Mouse (Mus musculus): Measurements from ENCODE around the gene E430018J23Rik. TPM values are rescaled to one million over a fixed set of nuclear protein-coding genes. Genes with fewer than 3 reads are reported as not detected.

Gene E430018J23Rik
- 0.42 TPM for polyA plus RNA-seq (2014; fragmentation: Illumina TruSeq; extraction: RNeasy Lipid Tissue Mini Kit (QIAGEN cat#74804); ENCODE audit: low read depth, low replicate concordance)

DNA sequence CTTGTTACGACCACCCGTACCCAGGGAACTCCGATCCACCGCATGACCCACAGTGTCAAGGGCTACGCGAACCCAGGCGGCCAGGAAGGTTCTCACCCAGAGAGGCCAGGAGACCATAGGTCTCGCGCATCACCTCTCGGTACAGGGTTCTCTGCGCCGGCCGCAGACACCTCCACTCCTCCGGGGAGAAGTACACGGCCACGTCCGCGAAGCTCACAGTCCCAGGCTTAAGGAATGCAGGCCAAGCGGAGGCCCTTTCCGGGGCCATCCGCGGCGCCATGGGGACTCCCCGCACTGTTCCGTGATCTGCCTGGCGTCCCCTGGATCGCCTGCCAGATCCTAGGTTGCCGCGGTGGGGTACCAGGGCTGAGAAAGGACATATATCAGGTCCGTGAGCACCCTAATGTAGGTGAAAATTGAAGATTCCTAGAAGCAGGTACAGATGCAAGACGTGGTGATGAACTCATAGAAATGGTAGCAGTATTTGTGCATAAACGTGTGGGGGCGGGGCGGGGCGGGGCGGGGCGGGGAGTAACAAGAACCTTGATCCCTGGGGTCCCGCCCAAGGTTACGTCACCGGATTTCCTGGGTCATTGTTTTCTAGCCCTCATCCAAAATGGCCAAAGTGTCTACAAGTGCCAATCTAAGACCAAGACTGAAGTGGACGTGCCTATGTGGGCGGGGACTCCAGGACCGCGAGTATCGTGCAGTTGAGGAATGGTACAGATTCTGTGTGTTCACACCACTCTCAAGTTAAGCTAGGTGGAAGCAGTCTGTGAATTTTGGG, at the start of gene E430018J23Rik:
TSS of gene E430018J23Rik (minus strand) at position 473 of the 787 bp plus-strand sequence.

DNA sequence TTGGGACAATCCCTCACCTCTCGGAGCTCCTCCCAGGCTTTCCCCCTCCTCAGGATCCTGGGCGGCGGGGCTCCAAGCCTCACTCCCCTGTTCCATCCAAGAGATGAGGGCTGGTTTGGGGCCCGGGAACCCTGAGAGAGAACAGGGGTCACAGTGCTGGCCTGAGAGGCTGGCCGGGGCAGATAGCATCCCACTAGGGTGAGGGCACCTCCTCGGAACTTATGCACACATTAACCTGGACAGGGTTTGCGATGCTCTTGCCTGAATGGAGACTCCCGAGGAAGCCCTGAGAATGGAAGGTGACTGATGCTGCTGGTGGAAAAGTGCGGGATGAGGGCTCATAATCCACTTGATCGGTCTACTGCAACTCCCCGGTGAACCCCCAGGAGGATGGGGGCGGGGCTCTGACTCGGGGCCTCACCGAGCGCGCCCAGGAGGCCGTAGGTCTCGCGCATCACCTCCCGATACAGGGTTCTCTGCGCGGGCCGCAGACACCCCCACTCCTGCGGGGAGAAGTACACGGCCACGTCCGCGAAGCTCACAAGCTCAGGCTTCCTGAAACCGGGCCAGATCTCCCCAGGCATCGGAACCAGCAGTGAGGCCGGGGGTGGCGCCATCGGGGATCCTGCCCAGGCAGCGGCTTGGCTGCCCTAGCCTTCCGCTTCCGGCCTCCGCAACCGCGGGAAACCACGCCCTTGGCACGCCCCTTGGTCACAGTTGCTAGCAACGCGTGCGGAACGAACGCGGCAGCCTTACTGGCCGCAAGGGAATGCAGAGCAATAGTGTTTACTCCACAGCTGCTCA, 28.2 kb upstream of the E430018J23Rik start, which contains the start of gene Zfp688:
TSS of gene Zfp688 (minus strand) at position 681 of the 804 bp plus-strand sequence.

DNA sequence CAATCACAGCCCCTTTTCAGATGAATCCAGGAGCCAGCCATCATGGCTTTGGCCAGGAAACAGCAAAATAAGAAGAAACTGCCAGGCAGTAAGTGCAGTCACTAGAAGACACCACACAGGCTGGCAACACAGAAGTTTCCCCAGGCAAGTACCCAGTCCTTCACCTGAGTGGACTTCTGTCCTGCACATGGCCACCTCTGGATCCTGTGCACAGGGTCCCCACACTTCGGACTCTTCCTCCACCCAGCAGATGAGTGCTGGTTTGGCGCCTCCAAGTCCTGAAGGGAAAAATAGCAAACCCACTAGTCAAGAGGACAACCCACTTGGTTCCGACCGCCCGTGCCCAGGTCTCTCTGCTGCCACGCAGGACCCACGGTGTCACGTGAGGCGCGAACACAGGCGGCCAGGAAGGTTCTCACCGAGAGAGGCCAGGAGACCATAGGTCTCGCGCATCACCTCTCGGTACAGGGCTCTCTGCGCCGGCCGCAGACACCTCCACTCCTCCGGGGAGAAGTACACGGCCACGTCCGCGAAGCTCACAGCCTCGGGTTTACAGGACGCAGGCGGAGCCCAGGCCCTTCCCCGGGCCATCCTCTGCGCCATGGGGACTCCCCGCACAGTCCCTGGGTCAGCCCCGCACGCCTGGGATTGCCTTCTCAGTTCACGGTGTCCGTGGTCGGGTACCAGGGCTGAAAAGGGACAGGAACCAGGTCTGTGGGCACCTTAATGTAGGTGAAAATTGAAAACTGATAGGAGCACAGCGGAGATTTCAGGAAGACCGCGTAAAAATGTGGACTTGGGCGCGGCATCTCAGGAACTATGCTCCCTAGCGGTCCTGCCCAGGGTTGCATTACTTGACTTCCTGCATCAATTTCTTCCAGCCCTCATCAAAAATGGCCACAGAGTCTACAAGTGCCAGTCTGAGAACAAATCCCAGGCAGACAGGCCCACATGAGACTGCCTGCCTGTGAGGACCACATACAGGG, 12.9 kb upstream of the E430018J23Rik start, which contains the start of gene Zfp764:
TSS of gene Zfp764 (minus strand) at position 821 of the 986 bp plus-strand sequence.

DNA sequence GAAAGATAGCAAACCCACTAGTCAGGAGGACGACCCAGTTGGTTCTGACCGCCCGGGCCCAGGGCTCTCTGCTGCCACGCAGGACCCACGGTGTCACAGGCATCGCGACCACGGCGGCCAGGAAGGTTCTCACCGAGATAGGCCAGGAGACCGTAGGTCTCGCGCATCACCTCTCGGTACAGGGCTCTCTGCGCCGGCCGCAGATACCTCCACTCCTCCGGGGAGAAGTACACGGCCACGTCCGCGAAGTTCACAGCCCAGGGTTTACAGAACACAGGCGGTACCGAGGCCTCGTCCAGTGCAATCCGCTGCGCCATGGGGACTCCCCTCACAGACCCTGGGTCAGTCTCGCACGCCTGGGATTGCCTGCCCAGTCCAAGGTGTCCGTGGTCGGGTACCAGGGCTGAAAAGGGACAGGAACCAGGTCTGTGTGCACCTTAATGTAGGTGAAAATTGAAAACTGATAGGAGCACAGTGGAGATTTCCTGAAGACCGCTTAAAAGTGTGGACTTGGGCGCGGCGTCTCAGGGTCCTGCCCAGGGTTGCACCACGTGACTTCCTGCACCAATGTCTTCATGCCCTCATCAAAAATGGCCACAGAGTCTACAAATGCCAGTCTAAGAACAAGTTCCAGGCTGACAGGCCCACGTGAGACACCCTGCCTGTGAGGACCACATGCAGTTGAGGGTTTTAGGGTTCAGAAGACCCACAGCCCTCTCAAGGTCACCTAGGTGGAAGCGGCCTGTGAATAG, 6.6 kb downstream of the E430018J23Rik start, which contains the start of gene 9130019O22Rik:
TSS of gene 9130019O22Rik (minus strand) at position 526 of the 752 bp plus-strand sequence.

DNA sequence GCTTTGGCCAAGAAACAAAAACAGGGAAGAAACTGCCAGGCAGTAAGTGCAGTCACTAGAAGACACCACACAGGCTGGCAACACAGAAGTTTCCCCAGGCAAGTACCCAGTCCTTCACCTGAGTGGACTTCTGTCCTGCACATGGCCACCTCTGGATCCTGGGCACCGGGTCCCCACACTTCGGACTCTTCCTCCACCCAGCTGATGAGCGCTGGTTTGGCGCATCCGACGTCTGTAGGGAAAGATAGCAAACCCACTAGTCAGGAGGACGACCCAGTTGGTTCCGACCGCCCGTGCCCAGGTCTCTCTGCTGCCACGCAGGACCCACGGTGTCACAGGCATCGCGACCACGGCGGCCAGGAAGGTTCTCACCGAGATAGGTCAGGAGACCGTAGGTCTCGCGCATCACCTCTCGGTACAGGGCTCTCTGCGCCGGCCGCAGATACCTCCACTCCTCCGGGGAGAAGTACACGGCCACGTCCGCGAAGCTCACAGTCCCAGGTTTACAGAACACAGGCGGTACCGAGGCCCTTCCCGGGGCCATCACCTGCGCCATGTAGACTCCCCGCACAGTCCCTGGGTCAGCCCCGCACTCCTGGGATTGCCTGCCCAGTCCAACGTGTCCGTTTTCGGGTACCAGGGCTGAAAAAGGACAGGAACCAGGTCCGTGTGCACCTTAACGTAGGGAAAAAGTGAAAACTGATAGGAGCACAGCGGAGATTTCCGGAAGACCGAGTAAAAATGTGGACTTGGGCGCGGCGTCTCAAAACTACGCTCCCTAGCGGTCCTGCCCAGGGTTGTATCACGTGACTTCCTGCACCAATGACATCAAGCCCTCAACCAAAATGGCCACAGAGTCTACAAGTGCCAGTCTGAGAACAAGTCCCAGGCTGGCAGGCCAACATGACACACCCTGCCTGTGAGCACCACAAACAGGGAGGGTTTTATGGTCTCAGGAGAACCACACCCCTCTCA, 17.9 kb downstream of the E430018J23Rik start, which contains the start of gene Zfp747:
TSS of gene Zfp747 (minus strand) at position 780 of the 975 bp plus-strand sequence.

DNA sequence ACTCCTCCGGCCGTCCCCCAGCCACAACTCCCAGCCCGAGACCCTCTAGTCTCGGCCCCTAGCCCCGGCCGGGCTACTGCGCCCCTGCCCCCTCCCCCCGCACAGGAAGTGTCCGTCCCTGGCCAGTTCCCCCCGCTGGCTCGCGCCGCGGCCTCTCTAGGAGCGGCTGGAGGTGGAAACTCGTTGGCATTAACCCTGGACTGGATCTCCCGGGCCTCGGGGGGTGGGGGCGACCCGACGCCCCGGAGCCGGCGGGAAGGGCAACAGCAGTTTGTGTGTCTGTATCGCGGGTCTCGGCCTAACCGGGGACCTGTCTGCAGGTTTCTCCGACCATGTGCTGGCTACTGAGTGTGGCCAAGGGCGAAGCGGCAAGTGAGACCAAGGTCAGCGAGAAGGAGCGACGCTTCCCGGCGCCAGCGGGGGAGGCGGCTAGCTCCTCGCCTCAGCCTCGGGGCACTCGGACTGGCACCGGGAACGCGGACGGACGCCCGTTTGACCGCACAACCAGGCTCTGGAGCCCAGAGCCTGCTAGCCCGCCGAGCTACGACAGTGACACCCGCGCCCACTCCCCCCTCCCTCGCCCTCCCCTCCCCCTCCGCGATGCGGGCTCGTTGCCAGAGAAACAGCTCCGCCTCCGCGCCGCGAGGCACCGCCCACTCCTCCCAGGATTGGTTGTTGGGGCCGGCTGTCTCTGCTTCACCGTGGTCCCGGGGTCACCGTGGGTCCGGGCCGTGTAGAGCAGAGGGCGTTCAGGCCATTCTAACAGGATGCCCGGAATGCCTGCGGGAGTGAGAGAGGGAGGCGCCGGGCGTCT, 47.7 kb downstream of the E430018J23Rik start, which contains the start of gene Zfp768:
TSS of gene Zfp768 (minus strand) at position 78 of the 814 bp plus-strand sequence.

Other genes starting within 250 kb of the E430018J23Rik start
- gene Cd2bp2, start 197.6 kb downstream of the E430018J23Rik start, polyA plus RNA-seq (2014; fragmentation: Illumina TruSeq; extraction: RNeasy Lipid Tissue Mini Kit (QIAGEN cat#74804); ENCODE audit: low read depth, low replicate concordance) = 7.0 TPM
- 2.4 TPM for gene Tbc1d10b, start 185.2 kb downstream of the E430018J23Rik start, polyA plus RNA-seq (2014; fragmentation: Illumina TruSeq; extraction: RNeasy Lipid Tissue Mini Kit (QIAGEN cat#74804); ENCODE audit: low read depth, low replicate concordance)
- not detected for gene Mylpf, start 184.7 kb downstream of the E430018J23Rik start, polyA plus RNA-seq (2014; fragmentation: Illumina TruSeq; extraction: RNeasy Lipid Tissue Mini Kit (QIAGEN cat#74804); ENCODE audit: low read depth, low replicate concordance)
- gene Zfp553, start 160.6 kb downstream of the E430018J23Rik start, polyA plus RNA-seq (2014; fragmentation: Illumina TruSeq; extraction: RNeasy Lipid Tissue Mini Kit (QIAGEN cat#74804); ENCODE audit: low read depth, low replicate concordance) = 0.50 TPM
- gene Sept1, start 160.5 kb downstream of the E430018J23Rik start, polyA plus RNA-seq (2014; fragmentation: Illumina TruSeq; extraction: RNeasy Lipid Tissue Mini Kit (QIAGEN cat#74804); ENCODE audit: low read depth, low replicate concordance) = not detected
- gene Zfp771, start 149.4 kb downstream of the E430018J23Rik start, polyA plus RNA-seq (2014; fragmentation: Illumina TruSeq; extraction: RNeasy Lipid Tissue Mini Kit (QIAGEN cat#74804); ENCODE audit: low read depth, low replicate concordance) = not detected
- gene Dctpp1, start 132.9 kb downstream of the E430018J23Rik start, polyA plus RNA-seq (2014; fragmentation: Illumina TruSeq; extraction: RNeasy Lipid Tissue Mini Kit (QIAGEN cat#74804); ENCODE audit: low read depth, low replicate concordance) = 2.3 TPM
- gene Sephs2, start 119.6 kb downstream of the E430018J23Rik start, polyA plus RNA-seq (2014; fragmentation: Illumina TruSeq; extraction: RNeasy Lipid Tissue Mini Kit (QIAGEN cat#74804); ENCODE audit: low read depth, low replicate concordance) = 507 TPM
- 2.2 TPM for gene Itgal, start 97.4 kb downstream of the E430018J23Rik start, polyA plus RNA-seq (2014; fragmentation: Illumina TruSeq; extraction: RNeasy Lipid Tissue Mini Kit (QIAGEN cat#74804); ENCODE audit: low read depth, low replicate concordance)
- 2.7 TPM for gene Zfp768, start 48.0 kb downstream of the E430018J23Rik start, polyA plus RNA-seq (2014; fragmentation: Illumina TruSeq; extraction: RNeasy Lipid Tissue Mini Kit (QIAGEN cat#74804); ENCODE audit: low read depth, low replicate concordance)
- 1.0 TPM for gene Zfp747, start 17.6 kb downstream of the E430018J23Rik start, polyA plus RNA-seq (2014; fragmentation: Illumina TruSeq; extraction: RNeasy Lipid Tissue Mini Kit (QIAGEN cat#74804); ENCODE audit: low read depth, low replicate concordance)
- 0.61 TPM for gene 9130019O22Rik, start 6.5 kb downstream of the E430018J23Rik start, polyA plus RNA-seq (2014; fragmentation: Illumina TruSeq; extraction: RNeasy Lipid Tissue Mini Kit (QIAGEN cat#74804); ENCODE audit: low read depth, low replicate concordance)
- 0.77 TPM for gene Zfp764, start 13.2 kb upstream of the E430018J23Rik start, polyA plus RNA-seq (2014; fragmentation: Illumina TruSeq; extraction: RNeasy Lipid Tissue Mini Kit (QIAGEN cat#74804); ENCODE audit: low read depth, low replicate concordance)
- gene Zfp688, start 28.4 kb upstream of the E430018J23Rik start, polyA plus RNA-seq (2014; fragmentation: Illumina TruSeq; extraction: RNeasy Lipid Tissue Mini Kit (QIAGEN cat#74804); ENCODE audit: low read depth, low replicate concordance) = 1.4 TPM
- 0.48 TPM for gene Zfp689, start 55.5 kb upstream of the E430018J23Rik start, polyA plus RNA-seq (2014; fragmentation: Illumina TruSeq; extraction: RNeasy Lipid Tissue Mini Kit (QIAGEN cat#74804); ENCODE audit: low read depth, low replicate concordance)
- 10.5 TPM for gene Prr14, start 66.0 kb upstream of the E430018J23Rik start, polyA plus RNA-seq (2014; fragmentation: Illumina TruSeq; extraction: RNeasy Lipid Tissue Mini Kit (QIAGEN cat#74804); ENCODE audit: low read depth, low replicate concordance)
- gene Fbrs, start 85.6 kb upstream of the E430018J23Rik start, polyA plus RNA-seq (2014; fragmentation: Illumina TruSeq; extraction: RNeasy Lipid Tissue Mini Kit (QIAGEN cat#74804); ENCODE audit: low read depth, low replicate concordance) = 5.4 TPM
- 1.8 TPM for gene Srcap, start 118.4 kb upstream of the E430018J23Rik start, polyA plus RNA-seq (2014; fragmentation: Illumina TruSeq; extraction: RNeasy Lipid Tissue Mini Kit (QIAGEN cat#74804); ENCODE audit: low read depth, low replicate concordance)
- 3.5 TPM for gene Gm42715, start 126.0 kb upstream of the E430018J23Rik start, polyA plus RNA-seq (2014; fragmentation: Illumina TruSeq; extraction: RNeasy Lipid Tissue Mini Kit (QIAGEN cat#74804); ENCODE audit: low read depth, low replicate concordance)
- gene Tmem265, start 167.8 kb upstream of the E430018J23Rik start, polyA plus RNA-seq (2014; fragmentation: Illumina TruSeq; extraction: RNeasy Lipid Tissue Mini Kit (QIAGEN cat#74804); ENCODE audit: low read depth, low replicate concordance) = not detected
- 17.5 TPM for gene Phkg2, start 179.7 kb upstream of the E430018J23Rik start, polyA plus RNA-seq (2014; fragmentation: Illumina TruSeq; extraction: RNeasy Lipid Tissue Mini Kit (QIAGEN cat#74804); ENCODE audit: low read depth, low replicate concordance)
- not detected for gene Ccdc189, start 195.0 kb upstream of the E430018J23Rik start, polyA plus RNA-seq (2014; fragmentation: Illumina TruSeq; extraction: RNeasy Lipid Tissue Mini Kit (QIAGEN cat#74804); ENCODE audit: low read depth, low replicate concordance)
- 1.8 TPM for gene Rnf40, start 195.1 kb upstream of the E430018J23Rik start, polyA plus RNA-seq (2014; fragmentation: Illumina TruSeq; extraction: RNeasy Lipid Tissue Mini Kit (QIAGEN cat#74804); ENCODE audit: low read depth, low replicate concordance)
- gene Zfp629, start 222.2 kb upstream of the E430018J23Rik start, polyA plus RNA-seq (2014; fragmentation: Illumina TruSeq; extraction: RNeasy Lipid Tissue Mini Kit (QIAGEN cat#74804); ENCODE audit: low read depth, low replicate concordance) = 3.5 TPM